Mouse (Mus musculus) heart, embryonic 11.5 days (tissue): ENCODE results near the gene Gna11. TPM values are rescaled to one million over a fixed set of nuclear protein-coding genes. Genes with fewer than 3 reads are reported as not detected.
A peak's percentile ranks its signal among the peaks of the same experiment; 100 is the strongest.

Experiments
- ATAC-seq: fragments of 200-750 bp; cut with Nextera tagmentation; replicated peaks from 2 replicates; pipeline ENCODE4 v1.8.0; 2017; ENCODE audit warnings: moderate library complexity; ENCODE audit not compliant: insufficient number of reproducible peaks, low FRiP score, low TSS enrichment
- H3K27ac ChIP-seq: fragments of 300-500 bp; sonication (generic); 2 replicates; pipeline ENCODE4 v1.5.1; 2014; ENCODE audit warnings: mild to moderate bottlenecking, low read depth, low read length
- H3K27me3 ChIP-seq: fragments of 300-500 bp; sonication (generic); 2 replicates; pipeline ENCODE4 v1.6.1; 2014; ENCODE audit warnings: mild to moderate bottlenecking, low read length, mixed read lengths; ENCODE audit not compliant: control insufficient read depth, insufficient read depth
- H3K36me3 ChIP-seq: fragments of 300-500 bp; sonication (generic); 2 replicates; pipeline ENCODE4 v1.6.1; 2014; ENCODE audit warnings: mild to moderate bottlenecking, low read length, moderate library complexity, mixed read lengths; ENCODE audit not compliant: control insufficient read depth, insufficient read depth
- H3K4me1 ChIP-seq: fragments of 300-500 bp; sonication (generic); 2 replicates; pipeline ENCODE4 v1.6.1; 2014; ENCODE audit warnings: low read length; ENCODE audit not compliant: control insufficient read depth, insufficient read depth
- H3K4me2 ChIP-seq: fragments of 300-500 bp; sonication (generic); 2 replicates; pipeline ENCODE4 v1.6.1; 2014; ENCODE audit warnings: mild to moderate bottlenecking, moderate library complexity
- H3K4me3 ChIP-seq: fragments of 300-500 bp; sonication (generic); 2 replicates; pipeline ENCODE4 v1.5.1; 2014; ENCODE audit warnings: low read depth, low read length
- H3K9ac ChIP-seq: fragments of 300-500 bp; sonication (generic); 2 replicates; pipeline ENCODE4 v1.6.1; 2014; ENCODE audit warnings: mild to moderate bottlenecking, low read depth, low read length, moderate library complexity
- H3K9me3 ChIP-seq: fragments of 300-500 bp; sonication (generic); replicated peaks from 2 replicates; pipeline ENCODE4 v1.6.1; 2016; ENCODE audit warnings: low read length; ENCODE audit not compliant: control insufficient read depth
- WGBS: fragments of 180-500 bp; shearing (Covaris S2); extraction: QIAGEN DNeasy Blood & Tissue Kit; methylation state at CpG from one replicate; pipeline ENCODE4 v1.1.7; 2014; ENCODE audit not compliant: insufficient replicate concordance; 5-methylcytosine and 5-hydroxymethylcytosine counted together
- polyA plus RNA-seq: library from polyadenylated mRNA; unstranded; fragments of >200 nt; fragmentation: Nextera tagmentation; extraction: Ambion mirVana; gene quantifications from 2 replicates; pipeline ENCODE4 v1.2.1, GENCODE M21; 2014

Gene Gna11
- polyA plus RNA-seq, 1 experiment from 2014 or later, result 55.5 TPM

DNA sequence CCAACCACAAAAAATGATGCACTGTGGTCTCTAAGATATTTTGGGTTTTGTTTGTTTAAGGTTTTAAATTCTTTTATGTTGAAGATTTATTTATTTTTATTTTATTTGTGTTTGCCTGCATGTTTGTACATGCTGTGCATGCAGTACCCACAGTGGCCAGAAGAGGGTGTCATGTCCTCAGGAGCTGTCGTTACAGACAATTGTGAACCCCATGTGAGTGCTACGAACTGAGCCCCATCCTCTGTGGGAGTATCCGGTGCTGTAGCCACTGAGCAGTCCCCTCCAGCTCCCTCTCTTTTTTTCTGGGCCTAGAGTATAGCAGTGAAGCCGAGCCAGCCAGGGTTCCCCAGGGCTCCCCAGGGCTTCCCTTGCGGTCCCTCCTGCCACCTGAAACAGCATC lies 8.2 kb upstream of the Gna11 start:
- Histone ChIP-seq H3K9ac (no peak overlapping the region), H3K27me3 (no peaks in the 10 kb centered on the region), H3K4me2 (no peak overlapping the region), H3K27ac (no peak overlapping the region), H3K9me3 (0 out of 2 replicates have a peak, but pooled peaks cover 3% of the 10 kb centered on the region), H3K36me3 (no peaks in the 10 kb centered on the region), H3K4me1 (no peaks in the 10 kb centered on the region; the same call in 1 of the 2 replicates), H3K4me3 (no peak overlapping the region)
- 79% methylated on average over 5 of the region's 5 CpGs for WGBS
- ATAC-seq, result no peak

DNA sequence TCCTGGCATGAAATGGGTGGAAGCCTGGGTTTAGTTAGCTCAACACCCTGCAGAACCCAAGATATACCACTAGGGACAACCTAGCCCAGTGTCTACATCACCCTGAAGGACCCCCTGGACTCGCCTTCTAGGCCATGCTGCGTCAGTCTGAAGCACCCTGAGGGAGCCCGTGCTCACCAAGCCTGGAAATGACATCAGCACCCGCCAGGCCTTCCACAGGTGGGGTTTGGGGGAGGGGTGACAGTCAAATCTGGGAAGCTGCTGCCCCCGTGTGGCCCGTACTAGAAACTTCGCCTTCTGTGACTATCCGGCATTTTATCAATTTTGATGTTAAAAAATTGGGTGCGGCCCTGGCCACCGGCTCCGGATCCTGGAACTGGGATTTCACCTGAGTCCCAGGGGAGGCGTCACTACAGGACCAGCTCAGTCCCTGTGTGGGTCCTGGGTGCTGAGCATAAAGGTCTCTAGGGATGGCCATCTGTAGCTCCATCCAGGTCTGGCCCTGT lies 6.7 kb upstream of the Gna11 start:
- Histone ChIP-seq H3K9me3 (0 out of 2 replicates have a peak, but pooled peaks cover 3% of the 10 kb centered on the region), H3K4me2 (no peak overlapping the region; the same call in 1 of the 2 replicates), H3K4me3 (no peak overlapping the region), H3K27ac (no peak overlapping the region), H3K36me3 (no peaks in the 10 kb centered on the region), H3K27me3 (no peaks in the 10 kb centered on the region), H3K9ac (no peak overlapping the region), H3K4me1 (no peaks in the 10 kb centered on the region; the same call in 1 of the 2 replicates)
- peak; percentile 77 for ATAC-seq
- 7% methylated on average over 12 of the region's 12 CpGs for WGBS

DNA sequence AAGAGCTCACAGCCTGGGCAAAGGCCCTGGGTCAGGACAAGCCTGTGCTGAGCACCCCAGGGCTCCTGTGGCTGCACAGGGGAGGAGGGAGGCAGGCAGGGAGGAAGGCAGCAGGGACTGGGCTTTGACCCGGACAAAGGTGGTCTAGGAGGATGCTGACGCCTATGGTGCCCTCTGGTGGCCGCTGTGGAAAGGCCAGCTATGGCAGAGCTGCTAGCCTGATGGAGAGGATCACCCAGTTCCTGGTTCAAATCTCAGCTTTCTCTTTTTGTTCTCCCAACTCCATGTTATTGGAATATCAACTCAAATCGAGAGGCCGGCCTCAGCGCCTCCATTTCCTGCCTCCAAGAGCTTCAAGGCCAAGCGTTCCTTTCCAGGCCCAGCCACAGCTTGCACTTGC lies 5.3 kb upstream of the Gna11 start:
- WGBS, result 9% methylated on average over 7 of the region's 7 CpGs
- H3K4me2 ChIP-seq, result no peak overlapping the region
- H3K4me1 ChIP-seq, result peaks cover 7% of the 10 kb centered on the region; the same call in 1 of the 2 replicates
- no peaks in the 10 kb centered on the region for H3K36me3 ChIP-seq
- no peaks in the 10 kb centered on the region for H3K27me3 ChIP-seq
- no peak overlapping the region for H3K9ac ChIP-seq
- 0 out of 2 replicates have a peak, but pooled peaks cover 3% of the 10 kb centered on the region for H3K9me3 ChIP-seq
- ATAC-seq, result no peak
- no peak overlapping the region for H3K4me3 ChIP-seq
- H3K27ac ChIP-seq, result no peak overlapping the region

DNA sequence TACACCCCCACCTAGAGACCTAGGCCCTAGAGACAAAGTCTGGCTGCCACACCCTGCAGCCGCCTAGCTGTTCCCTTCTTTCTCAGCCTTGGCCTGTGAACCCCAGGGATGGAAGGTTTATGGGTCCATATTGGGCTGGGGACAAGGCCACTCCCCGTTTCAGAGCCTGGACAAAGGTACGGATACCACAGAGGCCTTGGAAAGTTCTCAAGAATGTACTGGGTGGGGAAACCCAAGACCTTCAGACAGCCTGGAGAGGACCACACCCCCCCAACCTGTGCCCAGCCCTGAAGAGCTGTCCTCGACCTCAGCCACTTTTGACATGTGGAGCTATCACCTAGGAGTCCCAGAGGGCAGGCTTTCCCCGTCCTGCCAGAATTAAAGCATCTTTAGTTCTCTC lies 4.0 kb upstream of the Gna11 start:
- Histone ChIP-seq H3K9me3 (0 out of 2 replicates have a peak, but pooled peaks cover 3% of the 10 kb centered on the region), H3K27ac (no peak overlapping the region), H3K4me2 (no peak overlapping the region), H3K27me3 (no peaks in the 10 kb centered on the region), H3K4me1 (peaks cover 10% of the 10 kb centered on the region), H3K36me3 (no peaks in the 10 kb centered on the region), H3K4me3 (no peak overlapping the region), H3K9ac (no peak overlapping the region)
- no peak for ATAC-seq
- WGBS, result 63% methylated on average over 5 of the region's 5 CpGs

DNA sequence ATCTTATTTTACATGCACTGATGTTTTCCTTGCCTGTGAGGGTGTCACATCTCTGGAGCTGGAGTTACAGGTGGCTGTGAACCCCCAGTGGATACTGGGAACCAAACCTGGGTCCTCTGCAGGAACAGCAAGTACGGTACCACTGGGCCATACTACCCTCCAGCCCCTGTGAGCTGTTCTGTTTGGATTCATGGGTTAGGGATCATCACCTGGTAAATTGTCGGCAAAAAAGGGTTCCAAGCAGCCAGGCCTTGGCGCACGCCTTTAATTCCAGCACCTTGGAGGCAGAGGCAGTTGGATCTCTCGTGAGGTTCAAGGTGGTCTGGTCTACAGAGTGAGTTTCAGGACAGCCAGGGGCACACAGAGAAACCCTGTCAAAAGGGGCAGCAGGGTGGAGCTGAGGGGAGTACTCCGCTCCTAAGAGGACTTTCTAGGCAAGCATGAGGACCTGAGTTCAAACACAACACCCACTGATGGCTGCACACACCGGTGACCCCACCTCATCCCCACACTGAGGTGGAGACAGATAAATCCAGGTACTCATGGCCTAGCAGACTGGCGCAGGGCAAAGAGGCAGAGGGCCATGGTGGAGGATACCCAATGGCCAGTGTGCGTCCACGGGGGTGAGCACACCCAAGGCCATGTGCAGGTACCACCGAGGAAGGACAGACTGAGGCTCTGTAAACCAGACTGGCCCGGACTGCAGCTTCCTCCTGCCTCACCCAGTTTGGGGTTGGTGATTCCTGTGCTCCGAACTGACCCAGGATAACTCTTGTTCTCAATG lies 2.0 kb upstream of the Gna11 start:
- no peaks in the 10 kb centered on the region for H3K9me3 ChIP-seq
- no peak overlapping the region for H3K27ac ChIP-seq
- 88% methylated on average over 13 of the region's 13 CpGs for WGBS
- H3K4me2 ChIP-seq, result no peak overlapping the region
- no peak for ATAC-seq
- H3K4me1 ChIP-seq, result peaks cover 28% of the 10 kb centered on the region
- H3K27me3 ChIP-seq, result no peaks in the 10 kb centered on the region
- H3K4me3 ChIP-seq, result no peak overlapping the region
- H3K36me3 ChIP-seq, result no peaks in the 10 kb centered on the region
- H3K9ac ChIP-seq, result no peak overlapping the region

DNA sequence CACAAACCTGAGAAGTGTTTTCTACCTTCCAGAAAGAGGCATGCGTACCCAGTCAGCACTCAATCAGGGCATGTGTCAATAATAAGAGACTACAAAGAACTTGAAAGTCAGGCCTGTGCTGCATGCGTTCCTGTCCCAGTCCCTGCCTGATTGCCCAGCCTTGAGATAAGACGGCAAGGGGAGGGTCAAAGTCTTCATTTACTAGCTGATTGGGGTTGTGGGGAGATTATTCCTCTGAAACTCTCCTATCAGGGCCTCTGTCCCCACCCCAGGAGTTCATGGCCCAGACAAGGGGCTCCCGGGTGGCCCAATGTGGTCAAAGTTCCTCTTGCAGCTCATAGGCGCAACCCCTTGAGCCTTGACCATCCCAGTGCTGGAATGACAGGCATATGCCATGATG lies 1.3 kb upstream of the Gna11 start:
- Histone ChIP-seq H3K4me1 (peaks cover 35% of the 10 kb centered on the region), H3K27me3 (no peaks in the 10 kb centered on the region), H3K27ac (no peak overlapping the region), H3K9me3 (no peaks in the 10 kb centered on the region), H3K4me3 (no peak overlapping the region), H3K9ac (peak overlapping the region; percentile 40; the same call in 1 of the 2 replicates), H3K36me3 (no peaks in the 10 kb centered on the region), H3K4me2 (no peak overlapping the region)
- 54% methylated on average over 5 of the region's 5 CpGs for WGBS
- ATAC-seq, result no peak

DNA sequence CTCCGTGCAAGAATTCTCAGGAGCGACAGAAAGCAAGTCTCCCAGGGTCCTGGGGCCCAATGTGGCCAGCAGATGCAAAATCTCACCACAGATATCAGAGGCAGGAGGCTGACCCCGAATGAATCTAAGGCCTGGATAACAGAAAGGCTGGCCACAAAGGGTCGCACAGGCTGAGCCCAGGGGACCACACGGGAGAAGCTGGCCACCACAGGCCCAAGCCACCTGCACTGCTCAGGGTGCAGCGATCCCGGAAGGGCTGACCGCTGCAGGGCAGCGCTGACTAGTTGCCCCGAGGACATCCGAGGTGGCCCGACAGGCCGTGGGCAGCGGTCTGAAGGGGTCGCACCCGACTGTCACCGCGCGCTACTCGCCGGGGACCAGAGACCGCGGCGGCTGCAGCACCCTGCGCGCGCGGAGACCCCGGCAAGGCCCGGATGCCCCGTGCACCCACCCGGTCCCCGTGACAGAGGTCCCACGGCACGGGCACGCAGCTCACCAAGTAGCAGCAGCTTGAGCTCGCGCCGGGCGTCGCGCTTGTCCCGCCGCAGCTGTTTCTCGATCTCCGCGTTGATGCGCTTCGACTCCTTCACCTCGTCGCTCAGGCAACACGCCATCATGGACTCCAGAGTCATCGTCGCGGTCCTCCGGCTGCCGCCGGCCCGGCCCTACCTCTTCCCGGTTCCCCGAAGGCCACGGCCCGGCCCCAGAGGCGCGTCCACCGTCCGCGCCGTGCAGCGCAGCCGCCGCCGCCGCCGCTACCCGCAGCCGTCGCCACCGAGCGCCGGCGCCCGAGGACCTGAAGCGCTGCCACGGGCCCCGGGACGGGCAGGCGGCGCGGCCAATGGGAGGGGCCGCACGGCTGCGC lies 462 bp downstream of the Gna11 start:
- Histone ChIP-seq H3K9ac (peak overlapping the region; percentile 87), H3K4me3 (peak overlapping the region; percentile 93), H3K36me3 (no peaks in the 10 kb centered on the region), H3K4me2 (peak overlapping the region; percentile 97), H3K9me3 (no peaks in the 10 kb centered on the region), H3K27me3 (no peaks in the 10 kb centered on the region), H3K4me1 (peaks cover 36% of the 10 kb centered on the region), H3K27ac (peak overlapping the region; percentile 87)
- WGBS, result under 1% methylated on average over 85 of the region's 93 CpGs
- peak; percentile 20; the same call in 1 of the 2 replicates for ATAC-seq

DNA sequence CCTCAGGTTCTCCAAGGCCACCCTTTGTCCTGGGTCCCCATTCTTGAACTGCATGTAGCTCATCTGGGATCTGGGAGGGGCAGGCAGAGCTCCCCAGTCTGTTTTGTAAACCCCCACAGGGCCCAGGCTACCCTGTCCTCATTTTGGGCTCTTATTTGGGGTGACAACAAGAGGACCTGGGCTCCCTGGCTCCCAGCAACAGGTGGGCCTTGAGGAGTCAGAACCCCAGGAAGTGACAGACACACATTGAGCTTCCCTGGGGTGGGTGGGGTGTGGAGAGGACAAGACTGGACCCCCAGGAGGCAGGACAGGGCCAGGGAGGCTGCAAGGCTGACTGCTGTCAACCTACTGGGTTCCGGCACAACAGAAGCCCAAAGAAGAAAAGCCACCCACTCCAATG lies 1.4 kb downstream of the Gna11 start:
- 91% methylated on average over 1 of the region's 1 CpGs for WGBS

More for the DNA sequence above, 1.4 kb downstream of the Gna11 start:
- no peak for ATAC-seq
- Histone ChIP-seq H3K27me3 (no peaks in the 10 kb centered on the region), H3K4me2 (peak overlapping the region; percentile 97), H3K36me3 (no peaks in the 10 kb centered on the region), H3K4me3 (peak overlapping the region; percentile 93), H3K27ac (no peak overlapping the region), H3K4me1 (peaks cover 36% of the 10 kb centered on the region), H3K9ac (peak overlapping the region; percentile 87), H3K9me3 (no peaks in the 10 kb centered on the region)
